Mouse (Mus musculus): Measurements from ENCODE around the gene Ndufc2.

Ndufc2 gene

DNA sequence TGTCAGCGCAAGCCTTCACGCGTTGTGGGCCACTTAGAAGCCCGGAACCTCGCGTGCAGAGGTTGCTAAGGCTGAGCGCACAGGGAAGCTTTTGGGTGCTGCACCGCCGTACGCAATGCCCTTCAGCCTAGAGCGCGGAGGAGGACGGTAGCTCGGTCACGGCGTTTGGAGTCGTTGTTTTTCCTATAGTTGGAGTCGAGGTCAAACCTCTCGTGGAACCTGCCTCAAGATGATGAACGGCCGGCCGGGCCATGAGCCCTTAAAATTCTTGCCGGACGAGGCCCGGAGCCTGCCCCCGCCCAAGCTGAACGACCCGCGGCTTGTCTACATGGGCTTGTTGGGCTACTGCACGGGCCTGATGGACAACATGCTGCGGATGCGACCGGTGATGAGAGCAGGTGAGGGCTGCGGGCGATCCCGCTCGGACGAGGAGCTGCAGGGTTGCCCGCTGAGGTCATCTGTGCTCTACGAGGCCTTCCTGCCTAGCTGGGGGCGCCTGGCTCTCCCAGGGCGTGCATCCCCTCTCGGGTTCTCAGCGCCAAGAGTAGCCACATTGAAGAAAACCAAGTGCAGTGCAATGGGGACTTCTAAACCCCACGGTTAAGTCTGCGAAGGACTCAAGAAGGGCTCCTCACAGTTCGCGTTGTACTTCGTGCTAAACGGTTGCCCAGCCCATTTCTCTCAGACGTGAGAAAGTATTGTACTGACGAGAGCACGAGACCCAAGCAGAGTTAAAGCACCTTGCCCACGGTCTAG lies at the start of gene Ndufc2:
Gene Ndufc2, plus strand, starts transcription at position 44 of the 756 bp plus-strand sequence.
- DNase-seq: peak; percentile 75

DNA sequence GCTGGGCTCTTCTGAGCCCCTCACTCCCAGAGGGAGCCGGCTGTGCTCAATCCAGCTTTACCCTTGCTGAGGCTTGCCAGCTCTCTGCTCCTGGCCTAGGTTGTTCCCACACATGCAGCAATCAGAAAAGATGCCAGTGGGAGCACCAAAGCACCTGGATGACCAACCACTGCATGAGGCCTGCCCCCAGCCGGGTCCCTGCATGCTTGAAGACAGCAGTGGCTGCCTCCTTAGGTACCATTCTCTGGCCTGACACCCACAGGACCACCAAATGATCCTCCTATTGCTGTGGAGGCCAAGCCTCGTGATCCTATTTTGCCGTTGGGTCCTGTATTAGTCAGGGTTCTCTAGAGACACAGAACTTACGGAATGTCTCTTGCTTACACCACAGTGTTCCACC lies 48.9 kb upstream of the Ndufc2 start:
- no peak for DNase-seq

DNA sequence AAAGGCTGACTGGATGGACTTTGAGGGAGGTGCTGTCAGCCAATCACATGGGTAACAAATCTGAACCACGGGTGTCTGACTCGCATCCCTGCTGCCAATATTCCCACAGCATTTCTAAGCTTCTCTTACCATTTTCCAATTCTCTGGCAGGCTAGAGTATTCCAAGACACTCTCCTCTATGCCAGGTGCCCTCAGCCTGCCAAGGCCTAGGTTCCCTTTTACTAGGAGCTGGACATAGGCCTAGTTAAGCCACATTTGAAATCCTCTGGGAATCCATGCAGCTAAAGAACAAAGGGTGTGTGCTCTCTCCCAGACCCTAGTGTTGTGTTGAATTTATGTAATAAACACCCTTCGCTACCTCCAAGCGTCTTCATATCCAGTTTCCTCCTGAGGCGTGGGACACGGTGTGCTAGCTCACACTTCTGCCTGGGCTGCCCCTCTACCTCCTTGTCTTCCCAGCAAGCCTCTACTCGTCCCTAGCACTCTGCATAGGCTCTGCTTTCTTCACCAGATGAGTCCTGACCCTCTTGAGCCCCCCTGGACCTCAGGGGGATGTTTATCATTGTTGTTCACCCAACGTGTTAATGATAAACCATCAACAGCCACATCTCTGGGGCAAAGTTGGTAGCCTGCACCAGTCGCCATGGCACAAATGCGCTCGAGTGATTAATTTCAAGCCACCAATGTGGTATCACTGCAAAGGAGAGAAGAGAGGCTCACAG lies 47.9 kb upstream of the Ndufc2 start:
- DNase-seq: no peak

DNA sequence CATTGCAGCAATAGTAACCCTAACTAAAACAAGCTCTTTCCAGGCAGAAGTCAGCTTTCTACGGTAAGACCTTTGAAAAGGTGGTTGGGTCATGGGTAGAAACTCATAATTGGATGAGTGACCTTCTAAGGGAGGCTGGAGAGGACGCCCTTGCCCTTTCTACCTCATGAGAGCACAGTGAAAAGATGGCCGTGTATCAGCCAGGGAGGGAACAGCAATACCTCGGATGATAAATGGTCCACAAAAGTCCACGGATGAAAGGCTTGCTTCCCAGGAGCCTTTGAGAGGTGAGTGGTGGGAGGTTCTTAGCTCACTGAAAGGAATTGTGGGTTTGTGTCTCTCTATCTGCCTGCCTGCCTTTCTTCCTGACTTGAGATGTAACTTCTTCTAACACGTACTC lies 46.4 kb upstream of the Ndufc2 start:
- no peak for DNase-seq

- peak; percentile 29 for DNase-seq
Observed at GRCm38 (mm10) chr7:97355068-97355841, 44.5 kb upstream of the Ndufc2 start.

DNA sequence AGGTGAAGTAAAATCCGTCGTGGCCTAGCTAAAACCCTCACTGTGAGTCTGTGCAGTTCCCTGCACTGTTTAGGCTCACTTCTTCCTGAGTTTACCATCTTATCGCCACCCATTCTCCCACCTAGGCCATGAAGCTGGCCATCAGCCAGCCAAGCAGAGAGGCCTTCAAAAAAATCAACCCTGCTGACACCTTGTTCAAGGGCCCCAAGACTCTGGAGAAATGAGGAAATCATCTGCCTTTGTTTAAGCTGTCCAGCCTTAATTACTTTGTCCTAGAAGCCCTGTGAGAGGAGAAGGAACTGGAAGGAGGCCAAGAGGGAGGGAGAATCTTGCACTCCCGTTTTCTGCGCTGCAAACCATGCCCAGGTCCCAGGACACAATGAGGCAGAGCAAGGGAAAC lies 43.5 kb upstream of the Ndufc2 start:
- no peak for DNase-seq

DNA sequence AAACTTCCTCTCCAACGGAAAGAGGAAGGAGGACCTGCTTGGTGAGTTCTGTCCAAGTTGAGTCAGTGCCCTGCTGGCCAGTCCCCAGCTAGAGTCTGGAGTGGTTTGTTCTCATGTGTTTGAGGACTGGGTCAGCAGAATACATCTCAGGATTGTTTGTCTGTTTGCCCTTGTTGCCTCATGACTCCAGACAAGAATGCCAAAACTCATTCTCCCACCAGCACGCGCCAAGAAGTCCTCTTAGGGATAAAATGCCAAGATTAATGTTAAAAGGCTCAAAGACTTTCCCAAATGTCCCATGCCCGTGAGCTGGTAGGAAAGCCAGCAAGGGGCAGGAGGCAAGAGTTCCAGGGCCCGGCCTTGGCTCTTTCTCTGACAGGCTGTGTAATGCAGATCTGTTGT lies 42.9 kb upstream of the Ndufc2 start:
- DNase-seq: no peak

DNA sequence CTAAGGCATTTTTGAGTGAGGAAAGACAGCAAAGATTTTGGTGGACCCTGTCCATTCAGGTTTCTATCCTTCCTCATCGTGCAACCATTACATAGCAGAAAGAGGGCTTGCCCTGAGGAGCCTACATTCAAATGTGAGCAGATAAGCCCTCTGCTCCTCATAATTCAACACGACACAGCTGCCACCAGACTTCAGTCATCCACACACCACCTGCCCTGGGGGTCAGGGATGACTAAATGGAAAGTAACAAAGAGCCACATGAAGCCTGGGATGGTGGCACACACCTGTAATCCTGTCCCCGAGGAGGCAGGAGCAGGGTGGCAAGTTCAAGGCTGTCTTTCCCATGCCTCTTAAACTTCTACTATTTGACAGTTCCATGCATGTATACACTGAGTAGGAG lies 42.0 kb upstream of the Ndufc2 start:
- DNase-seq: no peak

- DNase-seq: no peak
Observed at GRCm38 (mm10) chr7:97358347-97358746, 41.5 kb upstream of the Ndufc2 start.

DNA sequence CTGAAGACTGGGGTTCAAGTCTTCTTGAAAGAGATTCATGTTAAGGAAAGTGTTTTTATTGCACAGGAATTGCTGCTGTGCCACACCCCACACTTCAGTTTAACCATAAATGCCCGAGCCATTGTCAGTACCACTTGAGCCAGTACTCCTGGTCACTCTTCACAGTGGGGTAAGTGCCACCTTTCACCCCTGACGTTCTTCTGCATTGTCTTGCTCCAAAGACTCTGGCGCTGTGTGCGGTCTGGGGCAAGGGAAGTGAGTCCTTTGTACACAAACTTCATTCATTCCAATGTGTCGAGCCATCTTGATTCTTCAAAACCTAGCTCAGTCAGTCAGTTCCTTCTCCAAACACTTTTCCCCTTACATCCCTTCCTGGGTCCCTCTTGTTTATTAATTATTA lies 39.6 kb upstream of the Ndufc2 start:
- DNase-seq: no peak

DNA sequence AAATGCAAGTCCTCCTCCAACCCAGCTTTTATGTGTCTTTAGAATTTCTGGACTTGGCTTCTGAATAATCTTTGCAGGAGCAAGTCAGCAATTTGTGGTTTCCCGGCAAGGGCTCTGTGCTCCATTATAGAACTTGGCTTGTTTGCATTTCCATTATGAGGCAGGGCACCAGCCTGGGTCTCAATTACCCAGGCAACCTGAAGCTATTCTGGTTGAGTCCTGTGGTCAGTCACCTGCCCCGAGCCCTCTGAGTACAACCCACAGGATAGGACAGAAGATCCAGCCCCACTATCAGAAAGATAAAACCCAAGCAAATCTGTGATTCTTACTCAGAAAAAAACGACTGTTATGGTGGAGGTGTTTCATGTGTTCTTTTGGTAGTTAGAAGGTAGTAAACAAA lies 38.8 kb upstream of the Ndufc2 start:
- DNase-seq: no peak

DNA sequence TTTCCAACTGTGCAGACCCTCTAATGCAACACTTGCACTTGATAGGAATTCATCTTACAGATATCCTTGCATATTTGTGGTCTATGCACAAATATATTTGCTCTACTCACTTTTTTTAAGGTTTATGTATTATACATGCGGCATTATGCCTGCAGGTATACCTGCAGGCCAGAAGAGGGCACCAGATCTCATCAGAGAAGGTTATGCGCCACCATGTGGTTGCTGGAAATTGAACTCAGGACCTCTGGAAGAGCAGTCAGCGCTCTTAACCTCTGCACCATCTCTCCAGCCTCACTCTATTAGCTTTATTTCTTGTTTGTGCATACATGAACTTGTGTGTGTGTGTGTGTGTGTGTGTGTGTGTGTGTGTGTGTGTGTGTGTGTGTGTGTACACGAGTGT lies 38.3 kb upstream of the Ndufc2 start:
- peak; percentile 30 for DNase-seq

- no peak for DNase-seq
Observed at GRCm38 (mm10) chr7:97365887-97366286, 33.9 kb upstream of the Ndufc2 start.

- DNase-seq: no peak
Observed at GRCm38 (mm10) chr7:97375101-97375500, 24.7 kb upstream of the Ndufc2 start.

DNA sequence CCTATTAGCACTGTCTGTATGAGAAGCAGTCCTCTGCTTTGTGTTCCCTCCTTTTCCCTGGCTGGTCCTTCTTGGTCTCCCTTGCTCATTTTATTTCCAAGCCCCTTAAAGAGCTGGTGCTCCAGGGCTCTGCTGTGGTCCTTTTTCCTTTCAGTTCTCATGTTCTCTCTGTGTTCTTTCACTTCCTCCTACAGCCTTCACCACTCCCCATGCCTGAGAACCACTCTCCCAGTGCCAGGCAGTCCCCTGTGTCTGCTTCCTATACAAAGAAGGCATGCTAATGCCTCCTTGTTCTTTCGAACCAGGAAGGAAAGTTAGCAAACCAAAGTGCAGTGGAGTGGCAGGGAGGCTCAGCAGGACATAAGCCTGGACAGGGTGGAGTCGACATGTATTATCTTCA lies 23.9 kb upstream of the Ndufc2 start:
- DNase-seq: no peak

GRCm38 (mm10) chr7:97379304-97379703 lies 20.5 kb upstream of the Ndufc2 start:
- DNase-seq: no peak

- DNase-seq: no peak
Observed at GRCm38 (mm10) chr7:97380500-97381123, 19.2 kb upstream of the Ndufc2 start.

GRCm38 (mm10) chr7:97382661-97383060 lies 17.1 kb upstream of the Ndufc2 start:
- DNase-seq: no peak

DNA sequence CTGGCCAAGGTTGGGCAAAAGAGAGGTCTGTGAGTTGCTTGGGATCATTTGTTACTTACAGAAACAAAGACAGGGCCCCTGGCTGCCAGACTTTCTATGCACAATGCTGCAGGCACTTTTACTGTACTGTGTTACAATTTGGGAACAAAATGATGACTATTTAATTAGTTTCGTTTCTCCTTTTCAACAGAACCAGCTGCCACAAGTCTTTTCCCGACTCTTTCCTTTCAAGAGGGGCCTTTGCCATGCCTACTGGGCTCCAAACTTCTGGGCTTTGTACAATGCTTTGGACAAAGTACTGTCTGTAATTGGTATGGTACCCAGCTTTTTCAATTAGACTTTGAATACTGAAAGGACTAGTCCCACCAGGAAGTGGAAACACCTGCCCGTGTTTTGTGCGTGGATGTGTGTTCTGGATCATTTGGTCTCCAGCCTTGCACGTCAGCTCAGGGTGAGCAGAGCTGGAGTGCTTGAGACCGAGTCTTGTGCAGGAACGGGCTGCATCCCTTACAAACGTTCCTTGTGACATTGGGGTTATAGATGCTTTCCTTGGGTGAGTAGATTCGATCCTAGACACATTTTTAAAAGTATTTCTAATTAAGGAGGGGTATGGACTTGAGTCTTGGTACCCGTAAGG lies 16.2 kb upstream of the Ndufc2 start:
- no peak for DNase-seq

DNA sequence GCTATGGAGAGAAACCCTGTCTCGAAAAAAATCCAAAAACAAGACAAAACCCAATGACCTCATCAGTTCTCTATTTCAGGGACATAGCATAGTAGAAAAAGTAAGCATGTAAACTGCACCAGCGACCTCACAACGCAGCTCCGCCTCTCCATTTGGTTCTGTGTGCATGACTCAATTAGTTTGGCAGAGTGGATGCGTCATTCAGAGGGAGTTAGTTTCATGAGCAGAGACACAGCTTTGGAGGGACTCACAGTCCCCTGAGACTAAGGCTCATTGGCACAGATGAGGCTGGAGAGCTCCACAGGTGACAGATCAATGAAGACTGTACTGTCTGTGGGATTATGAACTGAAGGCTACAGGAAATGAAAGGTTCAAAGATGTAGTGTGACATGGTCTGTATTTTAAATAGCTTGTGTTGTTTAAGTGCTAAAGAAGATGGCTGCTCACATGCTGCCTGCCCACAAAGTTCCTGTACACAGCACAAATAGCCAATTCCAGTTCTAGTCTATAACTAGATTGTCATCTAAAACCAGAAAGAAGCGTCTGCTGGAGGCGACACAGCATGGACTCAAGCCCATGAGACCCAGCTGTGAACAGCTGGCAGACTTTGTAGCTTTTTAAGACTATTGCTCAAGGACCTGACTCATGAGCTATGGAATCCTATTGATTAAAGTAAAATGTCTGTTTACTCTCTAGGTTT lies 13.5 kb upstream of the Ndufc2 start:
- DNase-seq: no peak

- DNase-seq: no peak
Observed at GRCm38 (mm10) chr7:97386806-97387370, 12.9 kb upstream of the Ndufc2 start.
